Mouse (Mus musculus) intestine, postnatal 0 days (tissue): ENCODE results near the gene Il27ra. TPM values are rescaled to one million over a fixed set of nuclear protein-coding genes. Genes with fewer than 3 reads are reported as not detected.
A peak's percentile ranks its signal among the peaks of the same experiment; 100 is the strongest.
"Not testable (repeated sequence)": the region's sequence is repeated elsewhere in the genome, so short reads cannot be mapped to it uniquely, and the experiment has no call there.

Experiments used
- ATAC-seq: fragments of 200-750 bp; cut with Nextera tagmentation; 2 replicates; pipeline ENCODE4 v1.8.0; 2017; ENCODE audit warnings: mild to moderate bottlenecking, moderate TSS enrichment, moderate library complexity
- H3K27ac ChIP-seq: fragments of 300-500 bp; sonication (generic); 2 replicates; pipeline ENCODE4 v1.5.1; 2014; ENCODE audit warnings: mild to moderate bottlenecking, low read depth, low read length, moderate library complexity
- H3K27me3 ChIP-seq: fragments of 300-500 bp; sonication (generic); replicated peaks from 2 replicates; pipeline ENCODE4 v1.6.1; 2014; ENCODE audit warnings: low read length, mixed read lengths; ENCODE audit not compliant: control insufficient read depth, insufficient read depth
- H3K36me3 ChIP-seq: fragments of 300-500 bp; sonication (generic); 2 replicates; pipeline ENCODE4 v1.6.1; 2014; ENCODE audit warnings: mild to moderate bottlenecking, moderate library complexity; ENCODE audit not compliant: control insufficient read depth, insufficient read depth
- H3K4me1 ChIP-seq: fragments of 300-500 bp; sonication (generic); replicated peaks from 2 replicates; pipeline ENCODE4 v1.6.1; 2014; ENCODE audit warnings: antibody characterized with exemption, low read length, mixed read lengths; ENCODE audit not compliant: control insufficient read depth, insufficient read depth
- H3K4me2 ChIP-seq: fragments of 300-500 bp; sonication (generic); replicated peaks from 2 replicates; pipeline ENCODE4 v1.6.1; 2014; ENCODE audit warnings: low read depth, mild to moderate bottlenecking, moderate library complexity
- H3K4me3 ChIP-seq: fragments of 300-500 bp; sonication (generic); 2 replicates; pipeline ENCODE4 v1.5.1; 2014; ENCODE audit warnings: low read depth, low read length
- H3K9ac ChIP-seq: fragments of 300-500 bp; sonication (generic); 2 replicates; pipeline ENCODE4 v1.6.1; 2014; ENCODE audit warnings: mild to moderate bottlenecking, low read depth, low read length
- H3K9me3 ChIP-seq: fragments of 300-500 bp; sonication (generic); 2 replicates; pipeline ENCODE4 v1.6.1; 2016; ENCODE audit warnings: mixed run types; ENCODE audit not compliant: control insufficient read depth
- CTCF ChIP-seq: sonication (generic); IDR thresholded peaks from 2 replicates; pipeline ENCODE4 v1.5.1; 2016; ENCODE audit warnings: low read depth, mild to moderate bottlenecking, control low read depth, antibody characterized with exemption, moderate library complexity
- WGBS: fragments of 180-500 bp; shearing (Covaris S2); extraction: QIAGEN DNeasy Blood & Tissue Kit; methylation state at CpG from one replicate; pipeline ENCODE4 v1.1.7; 2014; 5-methylcytosine and 5-hydroxymethylcytosine counted together
- polyA plus RNA-seq: library from polyadenylated mRNA; unstranded; fragments of >200 nt; fragmentation: Nextera tagmentation; extraction: Ambion mirVana; gene quantifications from 2 replicates; pipeline ENCODE4 v1.2.1, GENCODE M21; 2015

The Il27ra gene
- polyA plus RNA-seq, 1 experiment from 2014 or later: 0.29 TPM

DNA sequence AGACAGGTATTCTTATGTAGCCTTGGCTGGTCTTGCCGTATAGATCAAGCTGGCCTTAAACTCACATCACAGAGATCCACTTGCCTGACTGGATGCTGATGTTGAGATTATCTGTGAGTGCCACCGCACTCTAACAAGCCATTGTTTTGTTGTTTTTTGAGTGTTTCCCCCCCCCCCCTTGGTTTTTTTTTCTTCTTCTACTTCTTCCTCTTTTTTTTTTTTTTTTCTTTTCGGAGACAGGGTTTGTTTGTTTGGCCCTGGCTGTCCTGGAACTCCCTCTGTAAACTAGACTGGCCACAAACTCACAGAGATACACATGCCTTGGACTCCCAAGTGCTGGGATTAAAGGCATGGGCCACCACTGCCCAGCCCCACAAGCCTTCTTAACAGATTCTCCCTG lies 48.4 kb downstream of the Il27ra start:
- Histone ChIP-seq H3K27ac (no peak overlapping the region), H3K9me3 (no peaks in the 10 kb centered on the region), H3K36me3 (peaks cover 32% of the 10 kb centered on the region), H3K9ac (no peak overlapping the region), H3K4me2 (no peak overlapping the region), H3K4me1 (no peaks in the 10 kb centered on the region; the same call in 1 of the 2 replicates), H3K4me3 (no peak overlapping the region), H3K27me3 (no peaks in the 10 kb centered on the region)
- no peak for TF ChIP-seq CTCF
- no peak for ATAC-seq
- 80% methylated on average over 3 of the region's 3 CpGs for WGBS

DNA sequence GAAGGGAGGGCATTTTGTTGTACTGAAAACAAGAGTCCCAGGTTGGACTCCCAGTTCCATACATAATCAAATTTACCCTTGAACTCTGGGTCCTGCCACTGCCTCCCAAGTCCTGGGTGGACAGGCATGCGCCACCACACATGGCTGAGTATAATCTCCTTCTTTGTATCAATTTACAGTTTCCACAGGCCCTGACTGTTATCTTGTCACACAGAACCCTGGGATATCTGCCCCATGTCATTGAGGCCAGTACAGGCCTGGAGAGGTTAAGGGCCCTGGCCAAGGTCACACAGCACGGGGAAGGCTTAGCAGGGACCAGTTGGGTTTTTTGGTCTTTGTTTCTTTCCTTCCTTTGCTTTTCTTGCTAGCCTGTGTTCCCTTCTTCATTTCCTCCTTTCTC lies 49.9 kb downstream of the Il27ra start:
- no peaks in the 10 kb centered on the region for H3K9me3 ChIP-seq
- H3K27ac ChIP-seq: no peak overlapping the region
- peaks cover 47% of the 10 kb centered on the region for H3K36me3 ChIP-seq
- H3K9ac ChIP-seq: no peak overlapping the region
- no peaks in the 10 kb centered on the region for H3K27me3 ChIP-seq
- H3K4me3 ChIP-seq: no peak overlapping the region
- WGBS: 87% methylated on average over 2 of the region's 2 CpGs
- no peak for ATAC-seq
- no peaks in the 10 kb centered on the region for H3K4me1 ChIP-seq
- no peak overlapping the region for H3K4me2 ChIP-seq
- no peak for TF ChIP-seq CTCF

DNA sequence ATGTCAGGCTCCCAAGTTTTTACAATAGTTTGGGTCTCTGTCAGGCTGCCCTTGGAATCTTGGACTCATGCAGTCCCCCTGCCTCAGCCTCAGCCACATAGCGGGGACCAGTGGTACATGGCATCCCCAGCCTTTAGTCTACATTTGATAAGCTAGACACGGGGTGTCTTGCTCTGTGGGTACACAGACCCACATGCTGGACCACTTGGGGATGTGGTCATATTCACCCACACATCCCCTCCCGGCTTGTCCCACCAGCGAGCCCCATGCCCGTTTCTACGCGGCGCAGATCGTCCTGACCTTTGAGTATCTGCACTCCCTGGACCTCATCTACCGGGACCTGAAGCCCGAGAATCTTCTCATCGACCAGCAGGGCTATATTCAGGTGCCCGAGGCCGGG lies 52.2 kb downstream of the Il27ra start:
- Histone ChIP-seq H3K27ac (no peak overlapping the region), H3K27me3 (no peaks in the 10 kb centered on the region), H3K4me3 (no peak overlapping the region), H3K4me1 (no peaks in the 10 kb centered on the region), H3K4me2 (no peak overlapping the region), H3K9me3 (no peaks in the 10 kb centered on the region), H3K36me3 (peaks cover 64% of the 10 kb centered on the region), H3K9ac (no peak overlapping the region)
- ATAC-seq: no peak
- WGBS: 93% methylated on average over 14 of the region's 14 CpGs
- TF ChIP-seq CTCF: no peak

DNA sequence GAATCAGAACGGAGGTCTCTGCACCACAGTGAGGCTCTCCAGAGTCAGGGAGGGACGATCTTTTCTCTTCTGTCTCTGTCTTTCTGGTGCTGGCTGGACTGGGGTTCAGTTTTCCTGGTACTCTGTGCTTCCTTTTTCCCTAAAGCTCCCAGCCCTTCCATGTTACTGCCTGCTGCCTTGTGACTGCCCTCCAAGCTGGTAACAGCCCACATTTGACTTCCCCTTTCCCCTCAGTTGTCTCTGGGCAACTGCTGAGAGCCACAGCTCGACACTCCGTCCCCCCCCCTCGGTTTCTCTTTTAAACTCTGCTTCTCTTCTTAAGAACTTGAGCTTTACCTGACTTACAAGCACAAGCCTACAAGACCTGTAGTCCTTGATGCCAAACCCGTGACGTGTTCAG lies 53.1 kb downstream of the Il27ra start:
- 85% methylated on average over 7 of the region's 7 CpGs for WGBS
- Histone ChIP-seq H3K9ac (no peak overlapping the region), H3K36me3 (peaks cover 64% of the 10 kb centered on the region), H3K4me3 (no peak overlapping the region), H3K27me3 (no peaks in the 10 kb centered on the region), H3K27ac (no peak overlapping the region), H3K4me1 (no peaks in the 10 kb centered on the region), H3K4me2 (no peak overlapping the region), H3K9me3 (no peaks in the 10 kb centered on the region)
- ATAC-seq: no peak
- no peak for TF ChIP-seq CTCF

DNA sequence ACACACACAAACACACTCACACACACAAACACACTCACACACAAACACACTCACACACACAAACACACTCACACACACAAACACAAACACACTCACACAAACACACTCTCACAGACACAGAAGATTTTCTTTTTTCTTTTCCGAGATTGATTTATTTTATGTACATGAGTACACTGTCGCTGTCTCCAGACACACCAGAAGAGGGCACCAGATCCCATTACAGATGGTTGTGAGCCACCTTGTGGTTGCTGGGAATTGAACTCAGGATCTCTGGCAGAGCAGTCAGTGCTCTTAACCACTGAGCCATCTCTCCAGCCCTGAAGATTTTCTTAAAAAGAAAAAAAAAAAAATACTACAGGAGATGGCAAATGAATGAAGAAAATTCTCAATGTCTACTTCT lies 59.2 kb downstream of the Il27ra start:
- H3K9me3 ChIP-seq, H3K4me2 ChIP-seq, H3K4me3 ChIP-seq, H3K4me1 ChIP-seq, H3K27me3 ChIP-seq, H3K27ac ChIP-seq, H3K9ac ChIP-seq, ATAC-seq: not testable (repeated sequence)
- peak; percentile 48 for TF ChIP-seq CTCF
- 99% methylated on average over 2 of the region's 2 CpGs for WGBS
- H3K36me3 ChIP-seq: peaks cover 52% of the 10 kb centered on the region

DNA sequence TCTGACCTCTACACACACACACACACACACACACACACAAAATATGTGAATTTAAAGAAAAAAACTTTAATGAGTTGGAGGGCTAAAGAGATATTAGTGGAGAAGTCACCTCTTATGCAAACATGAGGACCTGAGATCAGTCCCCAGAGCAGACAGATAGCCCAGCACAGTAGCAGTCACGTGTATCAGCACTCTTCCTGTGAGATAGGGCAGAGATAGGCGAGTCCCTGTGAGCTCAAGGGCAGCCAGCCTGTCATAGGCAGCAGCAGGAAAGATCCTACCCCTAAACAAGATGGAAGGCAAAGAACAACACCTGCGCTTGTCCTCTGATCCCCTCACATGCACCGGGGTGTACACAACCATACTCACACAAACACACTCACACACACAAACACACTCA lies 59.9 kb downstream of the Il27ra start:
- H3K27ac ChIP-seq: no peak overlapping the region; the same call in 1 of the 2 replicates
- ATAC-seq: no peak
- no peaks in the 10 kb centered on the region for H3K9me3 ChIP-seq
- TF ChIP-seq CTCF: no peak
- 72% methylated on average over 4 of the region's 4 CpGs for WGBS
- no peaks in the 10 kb centered on the region for H3K4me1 ChIP-seq
- H3K4me3 ChIP-seq: no peak overlapping the region
- H3K4me2 ChIP-seq: no peak overlapping the region
- no peaks in the 10 kb centered on the region for H3K27me3 ChIP-seq
- peaks cover 45% of the 10 kb centered on the region for H3K36me3 ChIP-seq
- H3K9ac ChIP-seq: no peak overlapping the region

DNA sequence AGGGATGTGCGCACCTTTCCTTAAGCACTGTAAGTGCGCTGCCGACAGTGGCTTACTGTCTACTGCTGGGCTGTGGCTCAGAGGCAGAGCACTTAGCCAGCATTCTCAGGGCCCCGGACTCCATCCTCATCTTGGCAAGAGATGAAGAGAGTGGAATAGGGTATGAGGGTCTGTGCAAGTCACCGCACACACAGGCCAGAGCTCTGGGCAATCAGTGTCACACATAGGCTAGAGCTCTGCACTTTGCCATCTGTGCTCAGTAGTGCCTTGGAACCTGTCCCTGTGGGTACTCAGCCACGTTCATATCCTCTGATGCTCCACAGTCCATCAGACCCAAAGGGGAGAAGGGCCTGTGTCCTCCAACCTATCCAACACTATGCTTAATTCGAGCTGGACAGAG lies 60.9 kb downstream of the Il27ra start:
- Histone ChIP-seq H3K36me3 (peaks cover 35% of the 10 kb centered on the region), H3K9me3 (no peaks in the 10 kb centered on the region), H3K4me3 (no peak overlapping the region), H3K9ac (no peak overlapping the region), H3K4me1 (no peaks in the 10 kb centered on the region), H3K4me2 (no peak overlapping the region), H3K27me3 (no peaks in the 10 kb centered on the region), H3K27ac (no peak overlapping the region)
- TF ChIP-seq CTCF: no peak
- WGBS: 95% methylated on average over 7 of the region's 7 CpGs
- 0 out of 2 replicates have a peak, but pooled peaks have one; percentile 26 for ATAC-seq
